Mouse (Mus musculus) G1E (cell line): Measurements from ENCODE around the gene Ooep. TPM values are rescaled to one million over a fixed set of nuclear protein-coding genes. Genes with fewer than 3 reads are reported as not detected.
"Not testable (repeated sequence)": the region's sequence is repeated elsewhere in the genome, so short reads cannot be mapped to it uniquely, and the experiment has no call there.

ENCODE experiments used
- ATAC-seq: 2 replicates; pipeline ENCODE4 v1.8.0; 2016; ENCODE audit warnings: mild to moderate bottlenecking; ENCODE audit not compliant: insufficient number of reproducible peaks, poor library complexity, low FRiP score, severe bottlenecking; ENCODE audit errors: extremely low read depth
- DNase-seq: peaks from one replicate; pipeline ENCODE4 v3.0.0; 2012; ENCODE audit warnings: low spot score
- H3K27me3 ChIP-seq: 2 replicates; pipeline ENCODE4 v1.6.1; 2012; ENCODE audit warnings: mild to moderate bottlenecking, low read length, inconsistent platforms; ENCODE audit not compliant: insufficient read depth
- H3K36me3 ChIP-seq: replicated peaks from 2 replicates; pipeline ENCODE3; 2012; ENCODE audit warnings: mild to moderate bottlenecking, inconsistent platforms
- H3K4me1 ChIP-seq: 2 replicates; pipeline ENCODE4 v1.6.1; 2012; ENCODE audit warnings: low read depth, low read length, inconsistent platforms, mixed read lengths; ENCODE audit not compliant: insufficient read depth
- H3K4me3 ChIP-seq: 2 replicates; pipeline ENCODE4 v1.5.1; 2012; ENCODE audit warnings: low read depth, mild to moderate bottlenecking, inconsistent platforms, low read length, moderate library complexity, mixed read lengths
- H3K9me3 ChIP-seq: replicated peaks from 2 replicates; pipeline ENCODE4 v1.6.1; 2012; ENCODE audit warnings: inconsistent platforms
- CTCF ChIP-seq: IDR thresholded peaks from 2 replicates; pipeline ENCODE4 v1.5.1; 2012; ENCODE audit warnings: low read depth, low read length, inconsistent platforms, mixed read lengths
- GATA1 ChIP-seq: IDR thresholded peaks from 2 replicates; pipeline ENCODE4 v1.6.1; 2012; ENCODE audit warnings: borderline replicate concordance, low read length, inconsistent platforms, mixed read lengths
- GATA2 ChIP-seq: IDR thresholded peaks from 2 replicates; pipeline ENCODE4 v1.6.1; 2012; ENCODE audit warnings: low read depth, low read length, inconsistent platforms, borderline replicate concordance
- POLR2AphosphoS5 ChIP-seq: IDR thresholded peaks from 2 replicates; pipeline ENCODE4 v1.6.1; 2012; ENCODE audit warnings: low read depth, low read length, inconsistent platforms; ENCODE audit not compliant: insufficient replicate concordance
- TAL1 ChIP-seq: conservative IDR thresholded peaks from 2 replicates; pipeline ENCODE4 v1.6.1; 2012; ENCODE audit warnings: low read depth, low read length, inconsistent platforms, mixed read lengths
- polyA plus RNA-seq: library from polyadenylated mRNA; stranded (reverse); fragments of >175 nt; gene quantifications from 2 replicates; pipeline ENCODE4 v1.2.3, GENCODE M21; 2012
- total RNA-seq, 2 experiments: library from RNA; stranded (forward) in 1 of 2; stranded (reverse) in 1 of 2; fragments of 200-1000 nt in 1 of 2; fragments of >200 nt in 1 of 2; fragmentation: Nextera tagmentation in 1 of 2; gene quantifications; 2 replicates each; pipeline ENCODE4 v1.2.3; 2014 to 2017

The Ooep gene
- total and polyA plus RNA-seq, 3 experiments: not detected

DNA sequence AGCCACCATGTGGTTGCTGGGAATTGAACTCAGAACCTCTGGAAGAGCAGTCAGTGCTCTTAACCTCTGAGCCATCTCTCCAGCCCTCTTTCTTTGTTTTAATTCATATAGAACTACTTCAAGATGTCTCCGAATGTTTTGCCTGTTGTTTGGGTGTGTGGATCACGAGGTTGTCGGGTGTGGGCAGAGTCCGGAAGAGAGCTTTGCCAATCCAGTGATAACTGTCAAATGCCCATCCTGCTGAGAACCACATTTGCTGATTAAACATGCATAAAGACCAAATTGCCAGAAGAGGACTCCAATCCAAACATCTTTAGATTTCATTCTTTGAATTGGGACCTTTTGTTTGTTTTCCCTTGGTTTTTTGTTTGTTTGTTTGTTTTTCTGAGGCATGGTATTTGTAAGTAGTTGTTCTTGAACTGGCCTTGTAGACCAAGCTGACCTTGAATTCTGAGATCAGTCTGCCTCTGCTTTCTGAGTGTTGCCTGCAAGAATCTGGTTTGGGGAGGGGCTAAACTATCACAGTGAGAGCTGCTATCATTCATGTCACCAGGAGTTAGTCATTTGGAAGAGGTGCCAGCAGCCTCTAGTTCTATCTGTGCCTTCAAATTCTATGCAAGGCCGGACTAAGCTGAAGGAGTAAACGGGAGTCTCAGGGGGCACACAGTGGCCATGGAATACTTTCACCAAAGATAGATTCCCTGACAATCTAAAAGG, 26.9 kb downstream of the Ooep start:
- Histone ChIP-seq H3K4me1 (no peaks in the 10 kb centered on the region), H3K27me3 (peaks cover 11% of the 10 kb centered on the region), H3K9me3 (no peaks in the 10 kb centered on the region), H3K4me3 (no peak overlapping the region), H3K36me3 (no peaks in the 10 kb centered on the region)
- TF ChIP-seq POLR2AphosphoS5: no peak
- no peak for TF ChIP-seq GATA1
- TF ChIP-seq CTCF: no peak
- no peak for TF ChIP-seq GATA2
- no peak for TF ChIP-seq TAL1
- ATAC-seq: no peak
- no peak for DNase-seq

DNA sequence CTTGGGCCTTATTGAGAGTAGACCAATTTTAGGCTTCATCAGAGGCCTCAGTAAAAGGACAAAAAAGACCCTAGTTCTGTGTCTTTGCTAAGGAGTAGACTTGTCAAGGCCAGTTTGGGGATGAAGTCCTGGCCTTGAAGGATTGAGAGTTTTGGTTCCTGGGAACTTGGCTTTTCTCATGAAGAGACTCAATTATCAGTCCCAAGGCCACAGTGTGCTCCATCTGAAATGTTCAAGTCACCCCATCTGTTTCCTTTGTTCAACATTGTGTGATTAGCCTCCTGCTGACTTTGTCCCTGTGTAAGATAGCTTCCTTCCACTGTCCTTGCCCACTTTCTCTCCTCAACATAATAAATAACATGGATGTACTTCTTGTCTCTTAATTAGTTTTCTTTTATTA, 28.5 kb downstream of the Ooep start:
- ATAC-seq, H3K4me1 ChIP-seq, H3K9me3 ChIP-seq, H3K4me3 ChIP-seq, DNase-seq, H3K36me3 ChIP-seq: not testable (repeated sequence)
- H3K27me3 ChIP-seq: peaks cover 11% of the 10 kb centered on the region

DNA sequence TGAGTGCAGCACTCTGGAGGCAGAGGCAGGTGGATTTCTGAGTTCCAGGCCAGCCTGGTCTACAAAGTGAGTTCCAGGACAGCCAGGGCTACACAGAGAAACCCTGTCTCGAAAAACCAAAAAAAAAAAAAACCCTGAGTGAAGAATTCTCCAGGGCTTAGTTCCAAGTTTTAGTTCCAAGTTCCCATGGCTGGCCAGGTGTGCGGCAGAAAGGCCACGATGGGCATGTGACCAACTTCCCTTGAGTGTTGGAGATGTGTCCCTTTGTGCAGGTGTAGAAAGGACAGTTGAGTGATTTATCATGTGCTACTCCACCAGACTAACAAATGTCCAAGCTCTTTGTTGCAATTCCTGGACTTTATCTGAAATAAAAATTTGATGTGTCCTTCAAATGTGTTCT, 29.4 kb downstream of the Ooep start:
- not testable (repeated sequence) for DNase-seq, H3K36me3 ChIP-seq, H3K9me3 ChIP-seq, H3K4me3 ChIP-seq, H3K4me1 ChIP-seq, ATAC-seq
- H3K27me3 ChIP-seq: peaks cover 11% of the 10 kb centered on the region

DNA sequence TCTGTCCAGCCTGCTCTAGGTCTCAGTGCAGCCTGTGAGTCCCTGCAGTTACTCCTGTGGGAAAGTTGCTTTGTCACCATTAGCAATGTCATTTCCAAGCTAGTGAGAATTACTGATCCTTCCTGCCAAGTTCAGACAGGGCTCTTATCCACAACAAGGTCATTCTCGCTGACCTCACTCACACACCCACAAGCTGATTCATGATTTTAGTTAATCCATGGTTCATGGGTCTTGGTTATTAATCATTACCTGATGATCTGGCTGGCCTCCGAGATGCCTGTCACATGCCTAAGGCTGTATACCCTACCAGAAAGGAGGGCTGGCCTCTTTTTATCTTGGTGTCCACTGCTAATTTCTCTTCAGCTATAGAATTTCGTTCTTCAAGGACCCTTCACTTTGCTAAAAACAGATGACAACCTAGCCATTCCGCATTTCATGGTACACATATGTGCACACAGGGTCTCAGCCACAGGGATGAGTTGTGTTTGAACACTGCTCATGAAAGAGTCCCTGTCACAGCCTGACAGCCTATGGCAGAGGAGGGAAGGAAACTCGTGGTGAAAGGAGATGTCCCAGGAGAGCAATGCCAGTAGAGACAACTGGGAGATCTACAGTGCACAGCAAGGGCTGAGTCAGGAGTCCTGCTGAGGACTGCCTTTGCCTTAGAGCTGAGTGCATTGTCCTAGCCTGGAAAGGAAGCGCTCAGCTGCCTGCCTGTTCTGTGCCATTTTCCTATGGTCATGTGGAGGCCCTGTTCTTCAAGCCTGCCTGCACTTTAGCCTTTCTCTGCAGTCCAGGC, 30.1 kb downstream of the Ooep start:
- H3K27me3 ChIP-seq, DNase-seq, H3K9me3 ChIP-seq, ATAC-seq, H3K36me3 ChIP-seq, H3K4me3 ChIP-seq, H3K4me1 ChIP-seq: not testable (repeated sequence)

DNA sequence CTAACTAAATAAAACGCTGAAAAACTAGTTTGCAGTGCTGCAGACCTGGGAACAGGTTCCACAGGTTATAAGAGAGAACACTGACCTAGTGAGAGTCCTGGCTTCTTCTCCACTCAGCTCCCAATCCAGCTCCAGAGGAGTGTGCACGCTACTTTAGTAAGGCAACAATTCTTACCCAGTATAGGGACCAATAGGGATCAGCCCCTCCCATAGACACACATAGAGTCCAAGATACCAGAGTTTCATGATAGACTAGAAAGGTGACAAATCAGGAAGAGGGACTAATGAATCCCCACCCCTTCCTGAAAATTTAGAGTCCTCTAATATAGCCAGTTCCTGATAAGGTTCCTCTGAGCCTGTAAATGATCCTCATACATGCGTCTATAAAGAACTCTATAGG, 31.5 kb downstream of the Ooep start:
- peaks cover 5% of the 10 kb centered on the region for H3K27me3 ChIP-seq
- TF ChIP-seq POLR2AphosphoS5 (no peak), TAL1 (no peak), GATA1 (no peak), GATA2 (no peak), CTCF (no peak)
- ATAC-seq: no peak
- H3K4me1 ChIP-seq: no peaks in the 10 kb centered on the region
- H3K4me3 ChIP-seq: no peak overlapping the region
- no peaks in the 10 kb centered on the region for H3K36me3 ChIP-seq
- no peak for DNase-seq
- no peaks in the 10 kb centered on the region for H3K9me3 ChIP-seq

DNA sequence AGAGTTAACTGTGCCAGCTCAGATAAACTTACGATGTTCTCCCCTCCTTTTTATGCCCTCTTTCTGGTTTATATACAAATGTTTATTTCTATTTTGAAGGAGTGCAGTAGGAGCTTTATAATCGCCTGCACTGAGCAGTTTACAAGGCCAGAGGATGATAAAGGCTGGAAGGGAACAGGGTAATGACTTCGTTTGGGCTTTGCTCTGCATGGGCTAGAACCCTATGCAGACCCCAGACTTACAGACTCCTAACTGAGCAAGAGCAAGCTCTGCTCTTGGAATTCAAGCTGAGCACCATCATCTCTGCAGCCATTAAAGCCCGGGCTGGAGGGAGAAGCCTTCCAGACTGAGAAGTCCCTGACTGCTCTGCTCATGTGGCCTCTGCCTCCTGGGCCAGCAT, 33.3 kb downstream of the Ooep start:
- H3K4me1 ChIP-seq, H3K9me3 ChIP-seq, H3K4me3 ChIP-seq, ATAC-seq, DNase-seq, H3K27me3 ChIP-seq, H3K36me3 ChIP-seq: not testable (repeated sequence)

DNA sequence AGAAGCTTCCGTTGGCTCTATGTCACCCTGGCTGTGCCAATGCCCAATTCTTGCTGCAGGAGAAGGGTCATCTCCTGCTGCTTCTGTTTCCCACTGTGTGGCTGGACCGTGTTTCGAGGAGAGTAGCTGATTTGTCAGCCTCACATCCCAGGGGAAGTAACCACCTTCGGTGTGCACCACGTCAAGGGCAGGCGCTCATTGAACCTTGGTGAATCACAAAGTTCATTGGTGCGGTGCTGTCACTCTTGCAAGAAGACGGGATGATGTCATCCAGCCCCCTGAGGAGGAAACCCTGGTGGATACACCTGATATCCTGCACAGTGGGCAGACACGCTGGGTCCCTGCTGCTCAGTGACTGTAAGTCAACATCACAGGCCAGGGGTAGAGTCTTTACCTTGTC, 35.5 kb downstream of the Ooep start:
- H3K36me3 ChIP-seq, H3K27me3 ChIP-seq, ATAC-seq: not testable (repeated sequence)

DNA sequence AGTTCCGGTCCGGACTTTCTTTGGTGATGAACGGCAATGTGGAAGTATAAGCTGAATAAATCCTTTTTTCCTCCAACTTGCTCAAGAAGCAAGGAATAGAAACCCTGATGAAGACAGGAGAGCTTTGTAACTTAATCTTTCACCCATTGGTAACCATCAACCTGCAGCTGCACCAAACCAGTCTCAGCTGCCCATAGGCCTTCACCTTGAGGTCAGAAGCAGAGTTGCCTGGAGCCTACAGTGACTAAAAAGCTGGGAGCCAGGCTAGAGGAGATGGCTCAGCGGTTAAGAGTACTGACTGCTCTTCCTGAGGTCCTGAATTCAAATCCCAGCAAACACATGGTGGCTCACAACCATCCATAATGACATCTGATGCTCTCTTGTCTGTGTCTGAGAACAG, 36.0 kb downstream of the Ooep start:
- DNase-seq, H3K36me3 ChIP-seq, H3K9me3 ChIP-seq, ATAC-seq, H3K27me3 ChIP-seq, H3K4me1 ChIP-seq, H3K4me3 ChIP-seq: not testable (repeated sequence)

More for the DNA sequence above, 35.5 kb downstream of the Ooep start:
- H3K9me3 ChIP-seq, DNase-seq, H3K4me1 ChIP-seq, H3K4me3 ChIP-seq: not testable (repeated sequence)
